Mouse (Mus musculus): ENCODE measurements around the gene Uqcr11. TPM values are rescaled to one million over a fixed set of nuclear protein-coding genes. Genes with fewer than 3 reads are reported as not detected.

The Uqcr11 gene
- polyA plus RNA-seq, 2 experiments, result 707 to 718 TPM

- Histone ChIP-seq H3K9me3 (ENCODE audit: control insufficient read depth, low read length) (no peaks in the 10 kb centered on the region), H3K4me1 (ENCODE audit: control insufficient read depth, insufficient read depth, low read length) (peaks cover 15% of the 10 kb centered on the region), H3K4me2 (replicated peaks; ENCODE audit: low read depth, low read length, severe bottlenecking) (no peak overlapping the region), H3K9ac (ENCODE audit: low read depth, low read length, severe bottlenecking) (no peak overlapping the region), H3K27me3 (ENCODE audit: control insufficient read depth, insufficient read depth, low read length) (peaks cover 71% of the 10 kb centered on the region), H3K27ac (replicated peaks; ENCODE audit: low read depth, low read length) (no peak overlapping the region), H3K4me3 (replicated peaks; ENCODE audit: low read length) (no peak overlapping the region), H3K36me3 (ENCODE audit: control insufficient read depth, insufficient read depth, low read length) (no peaks in the 10 kb centered on the region)
- ATAC-seq (ENCODE audit: low FRiP score, low read depth) (no peak), DNase-seq (ENCODE audit: low spot score) (no peak)
- WGBS, result 8% methylated on average over 8 of the region's 9 CpGs
- no peak for TF ChIP-seq POLR2A (IDR thresholded peaks at IDR 0.05; ENCODE audit: borderline replicate concordance, extremely low read depth, insufficient read depth, insufficient read length)
These were observed 51.2 kb downstream of the Uqcr11 start for GRCm38 (mm10) chr10:80355431-80355830.

Small RNA genes within 50 kb of the gene (microRNA-seq; reads per million reads assigned to microRNA genes)
- gene Gm22721, result not detected

Other genes with a start within 250 kb of the Uqcr11 start
- 286 and 289 TPM in 2 replicates for gene Cirbp, start 240.8 kb downstream of the Uqcr11 start, polyA plus RNA-seq (2012; rRNA removed)
- gene Cirbp, start 240.8 kb downstream of the Uqcr11 start, polyA plus RNA-seq (2014; fragmentation: Nextera tagmentation; extraction: Ambion mirVana), result 101 and 106 TPM in 2 replicates
- 10.9 and 15.5 TPM in 2 replicates for gene 1600002K03Rik, start 233.9 kb downstream of the Uqcr11 start, polyA plus RNA-seq (2012; rRNA removed)
- 8.5 and 12.8 TPM in 2 replicates for gene 1600002K03Rik, start 233.9 kb downstream of the Uqcr11 start, polyA plus RNA-seq (2014; fragmentation: Nextera tagmentation; extraction: Ambion mirVana)
- gene Efna2, start 227.3 kb downstream of the Uqcr11 start, polyA plus RNA-seq (2012; rRNA removed), result 41.7 and 67.7 TPM in 2 replicates
- 31.5 and 38.6 TPM in 2 replicates for gene Efna2, start 227.3 kb downstream of the Uqcr11 start, polyA plus RNA-seq (2014; fragmentation: Nextera tagmentation; extraction: Ambion mirVana)
- gene Mum1, start 180.4 kb downstream of the Uqcr11 start, polyA plus RNA-seq (2012; rRNA removed), result 91.5 and 93.4 TPM in 2 replicates
- gene Mum1, start 180.4 kb downstream of the Uqcr11 start, polyA plus RNA-seq (2014; fragmentation: Nextera tagmentation; extraction: Ambion mirVana), result 50.1 and 57.3 TPM in 2 replicates
- gene Ndufs7, start 157.7 kb downstream of the Uqcr11 start, polyA plus RNA-seq (2012; rRNA removed), result 338 and 449 TPM in 2 replicates
- 349 and 366 TPM in 2 replicates for gene Ndufs7, start 157.7 kb downstream of the Uqcr11 start, polyA plus RNA-seq (2014; fragmentation: Nextera tagmentation; extraction: Ambion mirVana)
- 74.1 and 80.5 TPM in 2 replicates for gene Gamt, start 145.8 kb downstream of the Uqcr11 start, polyA plus RNA-seq (2012; rRNA removed)
- 75.7 and 90.8 TPM in 2 replicates for gene Gamt, start 145.8 kb downstream of the Uqcr11 start, polyA plus RNA-seq (2014; fragmentation: Nextera tagmentation; extraction: Ambion mirVana)
- gene Dazap1, start 145.3 kb downstream of the Uqcr11 start, polyA plus RNA-seq (2012; rRNA removed), result 243 and 272 TPM in 2 replicates
- 46.1 and 50.7 TPM in 2 replicates for gene Dazap1, start 145.3 kb downstream of the Uqcr11 start, polyA plus RNA-seq (2014; fragmentation: Nextera tagmentation; extraction: Ambion mirVana)
- 3,060 and 3,829 TPM in 2 replicates for gene Rps15, start 114.4 kb downstream of the Uqcr11 start, polyA plus RNA-seq (2012; rRNA removed)
- gene Rps15, start 114.4 kb downstream of the Uqcr11 start, polyA plus RNA-seq (2014; fragmentation: Nextera tagmentation; extraction: Ambion mirVana), result 1,091 and 1,173 TPM in 2 replicates
- gene Apc2, start 110.9 kb downstream of the Uqcr11 start, polyA plus RNA-seq (2012; rRNA removed), result 2.5 and 3.3 TPM in 2 replicates
- gene Apc2, start 110.9 kb downstream of the Uqcr11 start, polyA plus RNA-seq (2014; fragmentation: Nextera tagmentation; extraction: Ambion mirVana), result 1.5 and 1.8 TPM in 2 replicates
- gene 2310011J03Rik, start 86.3 kb downstream of the Uqcr11 start, polyA plus RNA-seq (2012; rRNA removed), result 45.1 and 46.7 TPM in 2 replicates
- gene 2310011J03Rik, start 86.3 kb downstream of the Uqcr11 start, polyA plus RNA-seq (2014; fragmentation: Nextera tagmentation; extraction: Ambion mirVana), result 45.1 and 46.1 TPM in 2 replicates
- gene Pcsk4, start 77.3 kb downstream of the Uqcr11 start, polyA plus RNA-seq (2012; rRNA removed), result 7.8 and 10.7 TPM in 2 replicates
- 4.2 and 5.9 TPM in 2 replicates for gene Pcsk4, start 77.3 kb downstream of the Uqcr11 start, polyA plus RNA-seq (2014; fragmentation: Nextera tagmentation; extraction: Ambion mirVana)
- gene Reep6, start 76.9 kb downstream of the Uqcr11 start, polyA plus RNA-seq (2012; rRNA removed), result 3.9 TPM in 2 replicates
- gene Reep6, start 76.9 kb downstream of the Uqcr11 start, polyA plus RNA-seq (2014; fragmentation: Nextera tagmentation; extraction: Ambion mirVana), result 9.9 and 10.5 TPM in 2 replicates
- 16.5 and 21.9 TPM in 2 replicates for gene Adamtsl5, start 58.4 kb downstream of the Uqcr11 start, polyA plus RNA-seq (2012; rRNA removed)
- gene Adamtsl5, start 58.4 kb downstream of the Uqcr11 start, polyA plus RNA-seq (2014; fragmentation: Nextera tagmentation; extraction: Ambion mirVana), result 6.5 and 6.7 TPM in 2 replicates
- 1.8 and 1.9 TPM in 2 replicates for gene Plk5, start 50.4 kb downstream of the Uqcr11 start, polyA plus RNA-seq (2012; rRNA removed)
- 0.48 and 0.88 TPM in 2 replicates for gene Plk5, start 50.4 kb downstream of the Uqcr11 start, polyA plus RNA-seq (2014; fragmentation: Nextera tagmentation; extraction: Ambion mirVana)
- 44.0 and 60.0 TPM in 2 replicates for gene Mex3d, start 19.2 kb downstream of the Uqcr11 start, polyA plus RNA-seq (2012; rRNA removed)
- 8.2 and 9.0 TPM in 2 replicates for gene Mex3d, start 19.2 kb downstream of the Uqcr11 start, polyA plus RNA-seq (2014; fragmentation: Nextera tagmentation; extraction: Ambion mirVana)
- 267 and 270 TPM in 2 replicates for gene Mbd3, start 7.3 kb downstream of the Uqcr11 start, polyA plus RNA-seq (2012; rRNA removed)
- 196 and 214 TPM in 2 replicates for gene Mbd3, start 7.3 kb downstream of the Uqcr11 start, polyA plus RNA-seq (2014; fragmentation: Nextera tagmentation; extraction: Ambion mirVana)
- gene Tcf3, start 26.8 kb upstream of the Uqcr11 start, polyA plus RNA-seq (2012; rRNA removed), result 191 and 260 TPM in 2 replicates
- 129 and 147 TPM in 2 replicates for gene Tcf3, start 26.8 kb upstream of the Uqcr11 start, polyA plus RNA-seq (2014; fragmentation: Nextera tagmentation; extraction: Ambion mirVana)
- 0.01 TPM in 2 replicates for gene Onecut3, start 88.0 kb upstream of the Uqcr11 start, polyA plus RNA-seq (2012; rRNA removed)
- not detected in 2 replicates for gene Onecut3, start 88.0 kb upstream of the Uqcr11 start, polyA plus RNA-seq (2014; fragmentation: Nextera tagmentation; extraction: Ambion mirVana)
- 0.30 and 0.70 TPM in 2 replicates for gene Atp8b3, start 132.3 kb upstream of the Uqcr11 start, polyA plus RNA-seq (2012; rRNA removed)
- gene Atp8b3, start 132.3 kb upstream of the Uqcr11 start, polyA plus RNA-seq (2014; fragmentation: Nextera tagmentation; extraction: Ambion mirVana), result 0.14 and 0.22 TPM in 2 replicates
- 56.4 and 79.5 TPM in 2 replicates for gene Rexo1, start 154.7 kb upstream of the Uqcr11 start, polyA plus RNA-seq (2012; rRNA removed)
- 27.9 and 32.4 TPM in 2 replicates for gene Rexo1, start 154.7 kb upstream of the Uqcr11 start, polyA plus RNA-seq (2014; fragmentation: Nextera tagmentation; extraction: Ambion mirVana)
- gene Klf16, start 170.5 kb upstream of the Uqcr11 start, polyA plus RNA-seq (2012; rRNA removed), result 18.9 and 26.9 TPM in 2 replicates
- 11.0 and 11.5 TPM in 2 replicates for gene Klf16, start 170.5 kb upstream of the Uqcr11 start, polyA plus RNA-seq (2014; fragmentation: Nextera tagmentation; extraction: Ambion mirVana)
- gene Abhd17a, start 183.5 kb upstream of the Uqcr11 start, polyA plus RNA-seq (2012; rRNA removed), result 116 and 173 TPM in 2 replicates
- 129 and 132 TPM in 2 replicates for gene Abhd17a, start 183.5 kb upstream of the Uqcr11 start, polyA plus RNA-seq (2014; fragmentation: Nextera tagmentation; extraction: Ambion mirVana)
- gene Scamp4, start 196.0 kb upstream of the Uqcr11 start, polyA plus RNA-seq (2012; rRNA removed), result 83.1 and 107 TPM in 2 replicates
- gene Scamp4, start 196.0 kb upstream of the Uqcr11 start, polyA plus RNA-seq (2014; fragmentation: Nextera tagmentation; extraction: Ambion mirVana), result 91.4 and 104 TPM in 2 replicates
- 16.8 and 29.2 TPM in 2 replicates for gene Adat3, start 196.1 kb upstream of the Uqcr11 start, polyA plus RNA-seq (2012; rRNA removed)
- 5.6 and 6.4 TPM in 2 replicates for gene Adat3, start 196.1 kb upstream of the Uqcr11 start, polyA plus RNA-seq (2014; fragmentation: Nextera tagmentation; extraction: Ambion mirVana)
- gene Gm49322, start 199.2 kb upstream of the Uqcr11 start, polyA plus RNA-seq (2012; rRNA removed), result 5.6 and 6.2 TPM in 2 replicates
- gene Gm49322, start 199.2 kb upstream of the Uqcr11 start, polyA plus RNA-seq (2014; fragmentation: Nextera tagmentation; extraction: Ambion mirVana), result 2.2 and 2.8 TPM in 2 replicates
- 253 and 298 TPM in 2 replicates for gene Csnk1g2, start 216.0 kb upstream of the Uqcr11 start, polyA plus RNA-seq (2012; rRNA removed)
- gene Csnk1g2, start 216.0 kb upstream of the Uqcr11 start, polyA plus RNA-seq (2014; fragmentation: Nextera tagmentation; extraction: Ambion mirVana), result 110 and 125 TPM in 2 replicates